Mouse (Mus musculus) kidney, adult 18-20 months (tissue): ENCODE results near the gene Arg1.

Experiments
- DNase-seq: peaks from one replicate; pipeline ENCODE4 v3.0.0; 2021

Gene Arg1

GRCm38 (mm10) chr10:24911199-24911598, 16.1 kb downstream of the Arg1 start:
- no peak for DNase-seq

- no peak for DNase-seq
These were observed 21.7 kb downstream of the Arg1 start for GRCm38 (mm10) chr10:24905627-24906026.

- peak; percentile 44 for DNase-seq
These were observed 31.4 kb downstream of the Arg1 start for GRCm38 (mm10) chr10:24895927-24896326.

GRCm38 (mm10) chr10:24888343-24888742, 38.9 kb downstream of the Arg1 start:
- no peak for DNase-seq

GRCm38 (mm10) chr10:24886008-24886407, 41.3 kb downstream of the Arg1 start:
- DNase-seq: no peak

- DNase-seq: no peak
These were observed 53.7 kb downstream of the Arg1 start for GRCm38 (mm10) chr10:24873624-24874023.

- DNase-seq: peak; percentile 99
These were observed 57.5 kb downstream of the Arg1 start, which contains the start of gene Med23 for GRCm38 (mm10) chr10:24869760-24870290. Med23 (plus strand) TSS chr10:24869986.
